Mouse (Mus musculus) heart, embryonic 16.5 days (tissue): ENCODE measurements around the gene Vmn2r120. TPM values are rescaled to one million over a fixed set of nuclear protein-coding genes. Genes with fewer than 3 reads are reported as not detected.
"Not testable (repeated sequence)": the region's sequence is repeated elsewhere in the genome, so short reads cannot be mapped to it uniquely, and the experiment has no call there.

ENCODE experiments used
- ATAC-seq: fragments of 200-750 bp; cut with Nextera tagmentation; replicated peaks from 2 replicates; pipeline ENCODE4 v1.8.0; 2017; ENCODE audit warnings: moderate number of reproducible peaks; ENCODE audit not compliant: insufficient read depth, low FRiP score; ENCODE audit errors: extremely low read depth
- H3K27ac ChIP-seq: fragments of 300-500 bp; sonication (generic); 2 replicates; pipeline ENCODE4 v1.5.1; 2014; ENCODE audit warnings: mild to moderate bottlenecking, low read length, control low read depth, moderate library complexity
- H3K27me3 ChIP-seq: fragments of 300-500 bp; sonication (generic); 2 replicates; pipeline ENCODE4 v1.6.1; 2014; ENCODE audit warnings: low read length, mixed read lengths; ENCODE audit not compliant: control insufficient read depth, insufficient read depth
- H3K36me3 ChIP-seq: fragments of 300-500 bp; sonication (generic); 2 replicates; pipeline ENCODE4 v1.6.1; 2014; ENCODE audit not compliant: control insufficient read depth, insufficient read depth
- H3K4me1 ChIP-seq: fragments of 300-500 bp; sonication (generic); 2 replicates; pipeline ENCODE4 v1.6.1; 2014; ENCODE audit warnings: low read length, mixed read lengths; ENCODE audit not compliant: control insufficient read depth, insufficient read depth
- H3K4me2 ChIP-seq: fragments of 300-500 bp; sonication (generic); 2 replicates; pipeline ENCODE4 v1.6.1; 2014; ENCODE audit warnings: low read depth, mild to moderate bottlenecking, control low read depth, low read length
- H3K4me3 ChIP-seq: fragments of 300-500 bp; sonication (generic); 2 replicates; pipeline ENCODE4 v1.5.1; 2014; ENCODE audit warnings: mild to moderate bottlenecking, control low read depth, low read length
- H3K9ac ChIP-seq: fragments of 300-500 bp; sonication (generic); 2 replicates; pipeline ENCODE4 v1.6.1; 2014; ENCODE audit warnings: low read length, control low read depth
- H3K9me3 ChIP-seq: fragments of 300-500 bp; sonication (generic); replicated peaks from 2 replicates; pipeline ENCODE4 v1.6.1; 2016; ENCODE audit warnings: low read length; ENCODE audit not compliant: control insufficient read depth
- WGBS: fragments of 180-500 bp; shearing (Covaris S2); extraction: QIAGEN DNeasy Blood & Tissue Kit; methylation state at CpG from one replicate; pipeline ENCODE4 v1.1.7; 2014; 5-methylcytosine and 5-hydroxymethylcytosine counted together
- polyA plus RNA-seq: library from polyadenylated mRNA; unstranded; fragments of >200 nt; fragmentation: Nextera tagmentation; extraction: Ambion mirVana; gene quantifications from 2 replicates; pipeline ENCODE4 v1.2.1, GENCODE M21; 2015

Vmn2r120 gene
- 0.03 TPM in 1 of 2 replicates, not detected in the other for polyA plus RNA-seq

GRCm38 (mm10) chr17:57545405-57545804 lies at the start of gene Vmn2r120:
Gene Vmn2r120, minus strand, starts transcription at chr17:57545505.
- no peaks in the 10 kb centered on the region for H3K36me3 ChIP-seq
- H3K9ac ChIP-seq = no peak within 1 kb of the TSS
- no peaks in the 10 kb centered on the region for H3K9me3 ChIP-seq
- WGBS = 72% methylated on average over 1 of the region's 1 CpGs
- H3K27me3 ChIP-seq = no peaks in the 10 kb centered on the region
- no peaks in the 10 kb centered on the region for H3K4me1 ChIP-seq
- H3K4me3 ChIP-seq = no peak within 1 kb of the TSS
- no peak within 1 kb of the TSS for H3K27ac ChIP-seq
- ATAC-seq = no peak
- no peak within 1 kb of the TSS for H3K4me2 ChIP-seq

DNA sequence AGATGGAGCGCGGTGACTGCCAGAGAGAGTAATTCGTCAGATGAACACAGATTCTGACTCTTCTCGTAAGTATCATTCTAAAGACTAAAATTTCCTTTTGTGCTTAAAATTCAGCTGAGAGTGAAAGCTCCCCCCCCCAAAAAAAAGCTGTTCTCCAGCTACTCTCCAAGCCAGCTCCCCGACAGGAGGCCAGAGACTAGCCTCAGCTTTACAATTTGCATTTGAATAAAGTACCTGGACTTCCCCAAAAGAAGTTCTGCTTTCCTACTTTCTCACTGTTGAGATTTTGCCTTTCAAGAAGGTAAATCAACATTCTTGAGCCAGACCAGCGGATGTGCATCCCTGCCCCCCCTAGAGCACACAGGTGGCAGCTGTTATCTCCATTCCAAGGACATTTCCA lies 42.0 kb upstream of the Vmn2r120 start:
- H3K4me2 ChIP-seq, H3K36me3 ChIP-seq, H3K4me1 ChIP-seq, ATAC-seq, H3K27me3 ChIP-seq, H3K9me3 ChIP-seq, H3K9ac ChIP-seq, H3K4me3 ChIP-seq, H3K27ac ChIP-seq: not testable (repeated sequence)
- WGBS = 82% methylated on average over 6 of the region's 6 CpGs

GRCm38 (mm10) chr17:57574075-57574705 lies 28.9 kb upstream of the Vmn2r120 start:
- ATAC-seq = no peak
- Histone ChIP-seq H3K36me3 (no peaks in the 10 kb centered on the region), H3K27me3 (no peaks in the 10 kb centered on the region), H3K4me3 (no peak overlapping the region), H3K4me1 (no peaks in the 10 kb centered on the region), H3K27ac (no peak overlapping the region), H3K4me2 (no peak overlapping the region), H3K9me3 (peaks cover 4% of the 10 kb centered on the region; the same call in 1 of the 2 replicates), H3K9ac (no peak overlapping the region)
- WGBS = 71% methylated on average over 16 of the region's 16 CpGs

Other genes with a start within 250 kb of the Vmn2r120 start
- gene Adgre1, start 186.8 kb downstream of the Vmn2r120 start, polyA plus RNA-seq = 3.6 and 4.8 TPM in 2 replicates
- gene Gm21834, start 196.7 kb upstream of the Vmn2r120 start, polyA plus RNA-seq = not detected in 2 replicates
- not detected in 2 replicates for gene Cntnap5c, start 224.1 kb upstream of the Vmn2r120 start, polyA plus RNA-seq